8 mouse cellular contexts compared by ENCODE assay signal in the genomic region with DNA sequence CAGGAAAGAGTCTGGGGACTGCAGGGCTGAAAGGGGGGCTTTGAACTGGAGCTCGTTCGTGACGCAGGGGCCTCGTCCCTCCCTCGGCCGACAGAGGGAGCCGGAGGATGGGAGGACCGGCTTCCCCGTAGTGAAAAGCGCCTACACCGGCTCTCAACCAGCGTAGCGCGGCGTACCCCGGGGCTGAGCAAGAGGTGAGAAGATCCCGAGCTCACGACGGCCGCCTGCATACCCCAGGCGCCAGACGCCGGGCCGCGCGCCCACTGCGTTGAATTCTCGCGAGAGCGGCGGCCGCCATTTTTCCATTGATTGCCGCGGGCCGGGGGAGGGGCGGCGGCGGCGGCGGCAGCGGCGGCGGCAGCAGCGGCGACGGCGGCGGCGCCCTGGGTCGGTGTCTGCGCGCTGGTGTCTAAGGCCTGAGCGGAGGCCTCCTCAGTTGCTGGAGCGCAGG. TPM values are rescaled to one million over a fixed set of nuclear protein-coding genes. Genes with fewer than 3 reads are reported as not detected.
DNase-seq lines count a peak whose midpoint lies in the region; ATAC-seq and TF ChIP-seq lines count a peak whose summit lies in the region.

A gene (plus strand): TSS at position 355 of the 451 bp plus-strand sequence.

- 0% methylated on average over 45 of the region's 54 CpGs for WGBS in forebrain, embryonic 16.5 days
- WGBS in neural tube, embryonic 14.5 days: under 1% methylated on average over 40 of the region's 54 CpGs

- peaks cover 1% of the 10 kb centered on the region for H3K36me3 ChIP-seq in G1E (replicated peaks)
- H3K36me3 ChIP-seq in forebrain, embryonic 16.5 days (ENCODE audit: control insufficient read depth, insufficient read depth): no peaks in the 10 kb centered on the region
- H3K36me3 ChIP-seq in neural tube, embryonic 14.5 days (ENCODE audit: control insufficient read depth, insufficient read depth, low read length): no peaks in the 10 kb centered on the region

- intact Hi-C loops in heart, postnatal 25 days (cut with DNase I): no loop called here

- H3K27me3 ChIP-seq in G1E (ENCODE audit: insufficient read depth, low read length): no peaks in the 10 kb centered on the region; the same call in 1 of the 2 replicates
- no peaks in the 10 kb centered on the region for H3K27me3 ChIP-seq in forebrain, embryonic 16.5 days (replicated peaks; ENCODE audit: control insufficient read depth, insufficient read depth, low read length)
- no peaks in the 10 kb centered on the region for H3K27me3 ChIP-seq in neural tube, embryonic 14.5 days (ENCODE audit: control insufficient read depth, insufficient read depth, low read length)

- peak; percentile 78 for DNase-seq in G1E (ENCODE audit: low spot score)
- DNase-seq in cerebellum, adult 11-12 months: peak; percentile 85
- peak; percentile 66 for DNase-seq in heart, postnatal 25 days (ENCODE audit: low spot score)
- peak; percentile 69 to 85 for DNase-seq in layer of hippocampus, adult 18-20 months (ENCODE audit: low spot score in 2 of 2)
- DNase-seq in lung, adult 18-20 months: peak; percentile 80
- peak; percentile 92 for DNase-seq in testis, postnatal 10 days (ENCODE audit: low spot score)

- peak within 1 kb of the TSS; percentile 98 for H3K27ac ChIP-seq in forebrain, embryonic 16.5 days (ENCODE audit: low read length)
- peak within 1 kb of the TSS; percentile 92 for H3K27ac ChIP-seq in neural tube, embryonic 14.5 days (ENCODE audit: low read depth, low read length)

- H3K4me1 ChIP-seq in G1E (ENCODE audit: insufficient read depth, low read depth, low read length): peaks cover 28% of the 10 kb centered on the region
- H3K4me1 ChIP-seq in forebrain, embryonic 16.5 days (replicated peaks; ENCODE audit: control insufficient read depth, insufficient read depth, low read length): peaks cover 33% of the 10 kb centered on the region
- H3K4me1 ChIP-seq in neural tube, embryonic 14.5 days (ENCODE audit: control insufficient read depth, insufficient read depth, low read length): peaks cover 27% of the 10 kb centered on the region

- peak within 1 kb of the TSS; percentile 97 for H3K9ac ChIP-seq in forebrain, embryonic 16.5 days (replicated peaks; ENCODE audit: low read depth, low read length)
- H3K9ac ChIP-seq in neural tube, embryonic 14.5 days (replicated peaks; ENCODE audit: low read depth, low read length): peak within 1 kb of the TSS; percentile 84

- ATAC-seq in G1E (ENCODE audit: extremely low read depth, insufficient number of reproducible peaks, low FRiP score, poor library complexity, severe bottlenecking): peak; percentile 37; the same call in 1 of the 2 replicates
- peak; percentile 94 for ATAC-seq in forebrain, embryonic 16.5 days
- ATAC-seq in neural tube, embryonic 14.5 days (ENCODE audit: low read depth): peak; percentile 95

- peak within 1 kb of the TSS; percentile 89 for H3K4me2 ChIP-seq in forebrain, embryonic 16.5 days (ENCODE audit: low read length)
- peak within 1 kb of the TSS; percentile 57 for H3K4me2 ChIP-seq in neural tube, embryonic 14.5 days (ENCODE audit: low read depth, low read length)

- TF ChIP-seq CTCF in G1E (IDR thresholded peaks at IDR 0.05; ENCODE audit: low read depth, low read length): peak; percentile 3; the same call in 1 of the 2 replicates

- H3K9me3 ChIP-seq in G1E (replicated peaks): no peaks in the 10 kb centered on the region
- H3K9me3 ChIP-seq in forebrain, embryonic 16.5 days (ENCODE audit: control insufficient read depth, low read length): no peaks in the 10 kb centered on the region
- no peaks in the 10 kb centered on the region for H3K9me3 ChIP-seq in neural tube, embryonic 14.5 days (ENCODE audit: control insufficient read depth, low read length)

- peak within 1 kb of the TSS; percentile 89 for H3K4me3 ChIP-seq in G1E (ENCODE audit: low read depth, low read length)
- peak within 1 kb of the TSS; percentile 91 for H3K4me3 ChIP-seq in forebrain, embryonic 16.5 days (replicated peaks; ENCODE audit: low read length)
- H3K4me3 ChIP-seq in neural tube, embryonic 14.5 days (ENCODE audit: low read depth, low read length): peak within 1 kb of the TSS; percentile 61

RNA-seq across cellular contexts. Expression of the gene that starts here (rescaled TPM):
- total RNA-seq in G1E (2014; fragmentation: Nextera tagmentation) (78.0 and 88.4 TPM in 2 replicates), G1E (2017) (82.0 and 95.9 TPM in 2 replicates)
- polyA plus RNA-seq in G1E (2012): 5.6 and 6.4 TPM in 2 replicates
- polyA plus RNA-seq in forebrain, embryonic 16.5 days (2015; fragmentation: Nextera tagmentation; extraction: Ambion mirVana): 98.6 and 107 TPM in 2 replicates
- 10 to 100 TPM; 74.6 to 78.0 TPM for total RNA-seq in heart, postnatal 25 days (2021)
- 10 to 100 TPM; 66.1 to 69.3 TPM for total RNA-seq in layer of hippocampus, adult 18-20 months (2021)
- polyA plus RNA-seq in neural tube, embryonic 14.5 days (2014; fragmentation: Nextera tagmentation; extraction: Ambion mirVana): 86.2 and 106 TPM in 2 replicates

Comparison
In these comparisons a context has a peak if more than half of its experiments do, and no peak if none do; other contexts are left out.
1. Peak in every context shown above with its lines: DNase-seq, ATAC-seq, H3K4me3 ChIP-seq and H3K27ac ChIP-seq.
2. RNA of the gene that starts here (polyA plus RNA-seq): 98.6 to 107 TPM in forebrain, embryonic 16.5 days and 86.2 to 106 TPM in neural tube, embryonic 14.5 days; 5.6 to 6.4 TPM in G1E; every median in the first group is over 10 times any median in the second.
3. ATAC-seq: peak in every context shown above with its lines; median percentile 95 in neural tube, embryonic 14.5 days; 94 in forebrain, embryonic 16.5 days; 37 in G1E.